Mouse (Mus musculus) ES-Bruce4 (cell line): ENCODE results near the gene Tmprss6.

Source experiments
- CTCF ChIP-seq: IDR thresholded peaks from one replicate; pipeline ENCODE4 v1.8.1; 2011; ENCODE audit warnings: low read depth, low read length
- EP300 ChIP-seq: IDR thresholded peaks from 2 replicates; pipeline ENCODE4 v1.6.1; 2011; ENCODE audit warnings: low read depth, low read length; ENCODE audit not compliant: insufficient read depth
- POLR2A ChIP-seq: IDR thresholded peaks from one replicate; pipeline ENCODE4 v1.8.1; 2011; ENCODE audit warnings: low read length; ENCODE audit not compliant: insufficient read depth

DNA sequence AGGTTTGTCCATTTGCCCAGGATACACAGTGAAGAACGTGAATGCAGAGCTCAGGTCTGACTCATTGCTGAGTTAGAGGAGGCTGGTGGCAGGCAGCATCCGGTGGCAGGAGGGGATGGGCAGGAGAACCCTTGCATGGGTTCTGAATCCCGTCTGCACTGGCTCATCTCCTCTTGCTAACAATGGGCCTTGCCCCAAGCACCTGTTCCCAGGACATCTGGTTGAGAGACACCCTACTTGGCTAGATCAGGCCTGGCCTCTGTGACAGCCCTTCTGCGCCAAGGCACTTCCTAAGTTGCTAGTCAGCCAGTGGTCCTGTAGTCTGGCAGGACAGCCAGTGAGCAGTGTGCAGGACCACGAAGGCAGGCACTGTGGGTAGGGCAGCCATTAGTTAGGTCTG is 11.0 kb upstream of the Tmprss6 start:
- no peak for TF ChIP-seq CTCF
- TF ChIP-seq EP300, result no peak
- TF ChIP-seq POLR2A, result no peak
